Mouse (Mus musculus) forebrain, embryonic 13.5 days (tissue): Measurements from ENCODE around the gene Klf15. TPM values are rescaled to one million over a fixed set of nuclear protein-coding genes. Genes with fewer than 3 reads are reported as not detected.

ENCODE experiments used
- ATAC-seq: fragments of 200-750 bp; cut with Nextera tagmentation; 2 replicates; pipeline ENCODE4 v1.8.0; 2017
- H3K27ac ChIP-seq: fragments of 300-500 bp; sonication (generic); 2 replicates; pipeline ENCODE4 v1.5.1; 2015; ENCODE audit warnings: inconsistent platforms, mild to moderate bottlenecking, moderate library complexity
- H3K27me3 ChIP-seq: fragments of 300-500 bp; sonication (generic); 2 replicates; pipeline ENCODE4 v1.6.1; 2015; ENCODE audit warnings: mild to moderate bottlenecking, inconsistent platforms
- H3K36me3 ChIP-seq: fragments of 300-500 bp; sonication (generic); 2 replicates; pipeline ENCODE4 v1.6.1; 2015; ENCODE audit warnings: mild to moderate bottlenecking, inconsistent platforms; ENCODE audit not compliant: poor library complexity, severe bottlenecking
- H3K4me1 ChIP-seq: fragments of 300-500 bp; sonication (generic); 2 replicates; pipeline ENCODE4 v1.6.1; 2015; ENCODE audit warnings: inconsistent platforms
- H3K4me2 ChIP-seq: fragments of 300-500 bp; sonication (generic); 2 replicates; pipeline ENCODE4 v1.6.1; 2015; ENCODE audit warnings: inconsistent platforms, mild to moderate bottlenecking, moderate library complexity
- H3K4me3 ChIP-seq: fragments of 300-500 bp; sonication (generic); 2 replicates; pipeline ENCODE4 v1.5.1; 2015; ENCODE audit warnings: mild to moderate bottlenecking, inconsistent platforms
- H3K9ac ChIP-seq: fragments of 300-500 bp; sonication (generic); 2 replicates; pipeline ENCODE4 v1.6.1; 2015; ENCODE audit warnings: mild to moderate bottlenecking, inconsistent platforms
- H3K9me3 ChIP-seq: fragments of 300-500 bp; sonication (generic); replicated peaks from 2 replicates; pipeline ENCODE4 v1.6.1; 2016; ENCODE audit warnings: inconsistent platforms
- WGBS: fragments of 180-500 bp; shearing (Covaris S2); methylation state at CpG from one replicate; pipeline ENCODE4 v1.1.7; 2015; 5-methylcytosine and 5-hydroxymethylcytosine counted together
- polyA plus RNA-seq: library from polyadenylated mRNA; unstranded; fragments of >200 nt; fragmentation: Nextera tagmentation; extraction: Ambion mirVana; gene quantifications from 2 replicates; pipeline ENCODE4 v1.2.1, GENCODE M21; 2015

The Klf15 gene
- polyA plus RNA-seq, 1 experiment from 2014 or later, result 7.0 TPM

DNA sequence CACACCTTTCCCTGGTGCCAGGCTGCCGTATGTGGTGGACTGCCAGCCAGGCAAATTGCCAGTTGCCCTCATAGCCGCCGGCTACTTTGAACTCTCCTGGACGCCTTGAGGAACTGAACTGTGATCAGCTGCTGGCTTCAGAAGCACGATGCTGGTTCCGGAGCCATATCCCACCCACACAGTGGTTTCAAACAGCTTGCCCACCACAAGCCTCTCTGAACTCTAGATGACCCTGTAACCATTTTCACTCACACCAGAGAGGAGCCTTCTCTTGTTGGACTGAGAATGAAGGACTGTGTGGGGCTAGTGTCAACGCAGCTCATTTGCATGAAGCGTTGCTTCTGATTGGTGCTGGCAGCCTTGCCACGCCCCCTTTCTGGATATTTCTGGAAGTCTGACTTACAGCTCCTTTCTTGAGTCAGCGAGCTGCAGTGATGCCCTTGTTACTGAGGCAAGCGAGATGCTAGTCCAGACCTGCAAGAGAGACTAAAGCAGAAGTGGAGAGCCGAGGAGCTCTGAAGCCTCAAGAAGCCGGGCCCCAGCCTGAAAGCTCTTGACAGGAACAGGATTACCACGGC is 14.7 kb downstream of the Klf15 start:
- WGBS, result 71% methylated on average over 14 of the region's 14 CpGs
- Histone ChIP-seq H3K4me2 (no peak overlapping the region), H3K9ac (no peak overlapping the region), H3K4me3 (no peak overlapping the region), H3K27ac (no peak overlapping the region), H3K27me3 (no peaks in the 10 kb centered on the region), H3K4me1 (no peaks in the 10 kb centered on the region), H3K36me3 (no peaks in the 10 kb centered on the region), H3K9me3 (no peaks in the 10 kb centered on the region)
- no peak for ATAC-seq

DNA sequence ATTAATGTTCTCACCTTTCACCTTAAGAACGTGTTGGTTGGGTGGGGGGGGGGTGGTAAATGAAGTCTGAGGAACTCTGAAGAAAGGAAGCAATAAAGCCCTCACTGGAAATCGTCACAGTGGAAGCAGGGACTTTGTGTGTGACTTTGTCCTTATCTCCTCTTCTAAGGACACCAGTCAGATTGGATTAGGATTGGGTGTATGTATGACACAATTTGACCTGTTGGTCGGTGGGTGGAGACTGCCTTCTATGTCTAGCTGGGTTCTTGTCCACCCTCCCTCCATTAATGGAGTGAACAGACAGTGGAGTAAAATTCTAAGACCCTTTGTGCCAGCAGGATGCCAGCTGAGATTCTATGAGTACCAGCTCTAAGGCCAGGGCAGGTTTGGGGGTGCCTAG is 21.9 kb downstream of the Klf15 start:
- no peaks in the 10 kb centered on the region for H3K9me3 ChIP-seq
- no peaks in the 10 kb centered on the region for H3K27me3 ChIP-seq
- ATAC-seq, result no peak
- H3K4me2 ChIP-seq, result no peak overlapping the region
- H3K27ac ChIP-seq, result no peak overlapping the region
- H3K4me3 ChIP-seq, result no peak overlapping the region
- 71% methylated on average over 3 of the region's 3 CpGs for WGBS
- no peaks in the 10 kb centered on the region for H3K36me3 ChIP-seq
- H3K9ac ChIP-seq, result no peak overlapping the region
- no peaks in the 10 kb centered on the region for H3K4me1 ChIP-seq

DNA sequence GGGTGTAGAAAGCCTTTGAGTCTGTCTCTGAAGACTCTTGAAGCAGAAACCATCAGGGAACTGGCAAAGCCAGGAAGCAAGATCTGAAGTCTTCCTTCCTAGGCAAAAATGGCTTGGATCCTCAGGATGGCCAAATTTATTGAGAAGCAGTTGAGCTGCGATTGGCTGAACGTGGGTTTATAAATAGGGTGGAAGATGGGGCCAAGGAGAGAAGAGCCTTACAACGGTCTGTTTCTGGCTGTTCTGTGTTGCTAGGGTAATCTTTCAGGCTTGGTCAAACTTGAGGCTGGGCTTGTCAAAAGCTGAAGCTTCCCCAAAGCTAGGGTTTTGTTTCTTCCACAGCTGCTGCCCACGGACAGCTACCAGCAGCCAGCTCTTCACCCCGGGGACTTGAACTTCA is 22.5 kb downstream of the Klf15 start:
- Histone ChIP-seq H3K4me2 (no peak overlapping the region), H3K27ac (no peak overlapping the region), H3K36me3 (no peaks in the 10 kb centered on the region), H3K4me1 (no peaks in the 10 kb centered on the region), H3K9me3 (no peaks in the 10 kb centered on the region), H3K4me3 (no peak overlapping the region), H3K9ac (no peak overlapping the region), H3K27me3 (no peaks in the 10 kb centered on the region)
- ATAC-seq, result no peak
- WGBS, result 90% methylated on average over 5 of the region's 5 CpGs

DNA sequence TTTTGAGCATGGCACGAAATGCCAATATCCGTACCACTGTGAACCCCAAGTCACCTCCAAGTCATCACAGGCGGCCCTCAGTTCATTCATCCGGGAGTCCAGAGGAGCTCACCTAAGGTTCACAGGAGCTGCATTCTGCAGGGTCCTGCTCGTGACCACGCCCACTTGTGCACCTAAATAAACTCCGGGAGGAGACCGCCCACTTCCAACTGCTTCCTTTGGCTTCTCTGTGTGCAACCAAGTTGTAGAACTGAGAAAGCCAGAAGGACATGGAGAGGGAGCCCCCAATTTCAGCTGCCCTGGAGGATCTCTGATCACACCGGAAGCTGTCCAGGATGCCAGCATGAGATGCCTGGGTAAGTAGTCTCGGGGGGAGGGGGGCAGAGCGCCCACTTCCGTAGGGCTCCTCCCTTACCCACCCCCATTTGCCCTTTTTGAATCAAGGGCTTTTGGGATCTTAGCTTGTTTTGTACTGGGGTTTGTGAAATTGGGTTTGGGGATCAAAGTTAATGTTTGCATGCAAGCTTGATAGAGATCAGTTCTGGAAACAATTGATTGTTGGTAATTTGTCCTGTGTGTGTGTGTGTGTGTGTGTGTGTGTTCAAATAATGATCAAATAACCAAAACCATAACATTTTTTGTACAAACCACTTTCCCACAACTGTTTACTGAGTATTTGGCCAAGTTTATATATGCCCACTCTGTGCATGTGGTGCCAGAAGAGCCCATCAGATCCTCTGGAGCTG is 24.0 kb downstream of the Klf15 start, which contains the start of gene Aldh1l1:
Aldh1l1 (plus strand) TSS at position 252 of the 746 bp plus-strand sequence.
- Histone ChIP-seq H3K4me1 (no peaks in the 10 kb centered on the region), H3K27ac (no peak within 1 kb of the TSS), H3K9me3 (no peaks in the 10 kb centered on the region), H3K27me3 (no peaks in the 10 kb centered on the region), H3K4me2 (no peak within 1 kb of the TSS), H3K9ac (no peak within 1 kb of the TSS), H3K4me3 (no peak within 1 kb of the TSS), H3K36me3 (no peaks in the 10 kb centered on the region)
- no peak for ATAC-seq
- WGBS, result 85% methylated on average over 12 of the region's 12 CpGs

DNA sequence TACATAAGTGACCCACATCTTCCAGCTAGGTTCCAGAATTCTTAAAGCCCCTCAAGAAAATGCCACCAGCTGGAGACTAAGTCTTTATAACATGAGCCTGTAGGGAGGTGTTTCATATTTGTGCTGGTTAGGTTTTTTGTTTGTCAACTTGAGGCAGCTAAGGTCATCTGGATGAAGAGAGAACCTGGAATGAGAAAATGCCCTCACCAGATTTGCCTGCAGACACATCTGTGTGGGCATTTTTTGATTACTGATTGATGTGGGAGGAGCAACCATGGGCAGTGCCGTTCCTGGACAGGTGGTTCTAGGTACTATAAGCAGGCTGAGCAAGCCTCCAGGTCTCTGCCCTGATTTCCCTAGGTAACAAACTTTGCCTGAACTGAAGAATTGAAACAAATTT is 25.2 kb downstream of the Klf15 start:
- Histone ChIP-seq H3K4me2 (no peak overlapping the region), H3K4me1 (no peaks in the 10 kb centered on the region), H3K27me3 (no peaks in the 10 kb centered on the region), H3K9me3 (no peaks in the 10 kb centered on the region), H3K27ac (no peak overlapping the region), H3K9ac (no peak overlapping the region), H3K4me3 (no peak overlapping the region), H3K36me3 (no peaks in the 10 kb centered on the region)
- ATAC-seq, result no peak
- WGBS, result 94% methylated on average over 1 of the region's 1 CpGs

DNA sequence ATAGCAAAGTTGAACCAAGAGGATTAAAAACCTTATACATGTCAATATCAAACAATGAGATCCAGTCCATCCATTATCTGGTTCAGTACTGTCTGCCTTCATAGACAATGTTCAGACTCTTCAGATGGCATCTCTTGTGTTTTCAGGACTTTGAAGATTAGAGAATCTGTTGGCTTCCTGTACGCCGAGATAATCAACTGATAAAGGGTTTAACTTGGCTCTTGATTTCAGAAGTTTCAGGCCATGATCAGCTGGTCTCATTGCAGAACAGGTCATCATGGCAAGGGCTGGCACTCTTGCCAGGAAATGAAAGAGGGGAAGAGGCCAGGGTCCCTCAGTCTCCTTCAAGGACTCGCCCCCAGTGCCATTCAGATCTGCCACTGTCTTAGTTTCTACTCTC is 27.2 kb downstream of the Klf15 start:
- no peaks in the 10 kb centered on the region for H3K36me3 ChIP-seq
- no peak overlapping the region for H3K4me2 ChIP-seq
- no peaks in the 10 kb centered on the region for H3K27me3 ChIP-seq
- no peaks in the 10 kb centered on the region for H3K9me3 ChIP-seq
- 92% methylated on average over 3 of the region's 3 CpGs for WGBS
- H3K4me3 ChIP-seq, result no peak overlapping the region
- H3K9ac ChIP-seq, result no peak overlapping the region
- ATAC-seq, result no peak
- no peaks in the 10 kb centered on the region for H3K4me1 ChIP-seq
- no peak overlapping the region for H3K27ac ChIP-seq

DNA sequence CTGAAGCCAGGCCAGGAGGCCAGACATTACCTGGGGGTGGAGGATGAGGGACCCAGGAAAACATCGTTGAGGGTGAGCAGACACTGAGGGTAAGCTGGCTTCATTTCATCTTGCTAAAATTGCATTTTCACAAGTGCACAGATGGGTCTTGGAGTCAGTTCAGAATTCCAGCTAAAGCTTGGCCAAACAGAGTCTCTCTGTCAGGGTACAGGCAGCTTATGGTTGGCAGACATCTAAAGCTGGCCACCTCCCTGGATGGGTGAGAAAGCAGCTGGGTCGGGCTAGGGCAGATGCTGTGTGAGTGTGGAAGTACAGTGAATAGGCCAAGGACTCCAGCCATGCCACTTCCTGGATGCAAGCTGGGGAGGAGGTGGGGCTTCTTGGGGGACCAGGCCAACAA is 28.6 kb downstream of the Klf15 start:
- H3K9me3 ChIP-seq, result no peaks in the 10 kb centered on the region
- H3K4me2 ChIP-seq, result no peak overlapping the region
- H3K4me1 ChIP-seq, result peaks cover 9% of the 10 kb centered on the region
- no peaks in the 10 kb centered on the region for H3K36me3 ChIP-seq
- no peak overlapping the region for H3K9ac ChIP-seq
- no peak overlapping the region for H3K4me3 ChIP-seq
- H3K27ac ChIP-seq, result 0 out of 2 replicates have a peak overlapping the region, but pooled peaks have one; percentile 6
- no peaks in the 10 kb centered on the region for H3K27me3 ChIP-seq
- peak; percentile 69 for ATAC-seq
- 84% methylated on average over 2 of the region's 2 CpGs for WGBS

DNA sequence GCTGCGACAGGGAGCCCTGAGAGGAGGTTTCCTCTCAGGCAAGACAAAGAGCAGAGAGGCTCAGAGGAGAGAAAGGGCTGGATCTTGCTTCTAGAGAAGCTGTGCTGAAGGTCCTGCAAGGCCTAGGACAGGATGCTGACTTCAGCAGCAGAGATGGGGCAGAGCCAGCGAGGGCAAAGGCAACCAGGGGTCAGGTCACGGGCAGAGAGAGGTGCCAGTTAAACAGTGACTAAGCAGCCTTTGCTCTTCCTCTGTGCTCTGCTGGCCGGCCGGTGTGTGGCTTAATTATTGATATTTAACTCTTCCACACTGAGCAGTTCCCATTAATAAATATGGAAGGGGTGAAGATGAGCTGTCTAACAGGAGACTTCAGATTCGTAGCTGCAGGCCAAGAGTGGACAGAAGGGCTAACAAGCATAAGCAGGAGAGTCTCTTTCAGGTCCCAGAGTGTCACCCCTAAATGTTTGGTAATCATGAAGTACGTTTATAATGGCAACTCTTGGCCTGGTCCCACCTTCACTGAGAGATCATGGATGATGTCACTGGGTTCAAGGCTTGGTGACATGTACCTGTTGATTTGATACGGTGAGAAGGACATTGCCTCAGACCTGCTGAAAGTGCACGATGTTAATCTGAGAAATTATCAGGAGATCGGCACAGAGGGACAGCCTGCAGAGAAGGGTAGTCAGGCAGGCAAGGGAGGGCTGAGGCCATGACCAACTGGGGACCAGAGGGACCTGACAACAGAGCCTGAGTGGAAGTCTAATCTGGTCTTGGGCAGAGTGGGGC is 29.8 kb downstream of the Klf15 start:
- H3K36me3 ChIP-seq, result no peaks in the 10 kb centered on the region
- no peaks in the 10 kb centered on the region for H3K27me3 ChIP-seq
- no peak for ATAC-seq
- no peak overlapping the region for H3K4me3 ChIP-seq
- H3K9ac ChIP-seq, result no peak overlapping the region
- H3K9me3 ChIP-seq, result no peaks in the 10 kb centered on the region
- H3K27ac ChIP-seq, result no peak overlapping the region
- H3K4me2 ChIP-seq, result no peak overlapping the region
- WGBS, result 86% methylated on average over 10 of the region's 10 CpGs
- H3K4me1 ChIP-seq, result peaks cover 9% of the 10 kb centered on the region

DNA sequence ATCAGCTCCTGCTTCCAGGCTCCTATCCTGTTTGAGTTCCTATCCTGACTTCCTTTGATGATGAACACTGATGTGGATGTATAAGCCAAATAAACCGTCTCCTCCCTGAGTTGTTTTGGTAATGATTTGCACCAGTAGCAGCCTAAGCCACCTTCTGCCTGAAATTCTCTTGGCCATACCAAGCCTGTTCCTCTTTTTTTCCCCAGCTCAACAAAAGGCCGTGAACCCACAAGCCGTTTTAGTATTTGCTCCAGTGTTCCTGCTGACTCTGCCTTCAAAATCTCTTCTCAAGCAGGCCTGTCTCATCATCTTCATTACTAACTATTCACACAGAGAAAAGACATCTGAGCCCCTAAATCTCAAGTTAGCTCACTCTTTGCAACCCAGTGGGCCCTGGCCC is 31.8 kb downstream of the Klf15 start:
- Histone ChIP-seq H3K4me1 (peaks cover 12% of the 10 kb centered on the region), H3K27ac (no peak overlapping the region), H3K27me3 (no peaks in the 10 kb centered on the region), H3K36me3 (no peaks in the 10 kb centered on the region), H3K9me3 (no peaks in the 10 kb centered on the region), H3K4me3 (no peak overlapping the region), H3K4me2 (no peak overlapping the region), H3K9ac (no peak overlapping the region)
- no peak for ATAC-seq
- WGBS, result 78% methylated on average over 3 of the region's 3 CpGs

DNA sequence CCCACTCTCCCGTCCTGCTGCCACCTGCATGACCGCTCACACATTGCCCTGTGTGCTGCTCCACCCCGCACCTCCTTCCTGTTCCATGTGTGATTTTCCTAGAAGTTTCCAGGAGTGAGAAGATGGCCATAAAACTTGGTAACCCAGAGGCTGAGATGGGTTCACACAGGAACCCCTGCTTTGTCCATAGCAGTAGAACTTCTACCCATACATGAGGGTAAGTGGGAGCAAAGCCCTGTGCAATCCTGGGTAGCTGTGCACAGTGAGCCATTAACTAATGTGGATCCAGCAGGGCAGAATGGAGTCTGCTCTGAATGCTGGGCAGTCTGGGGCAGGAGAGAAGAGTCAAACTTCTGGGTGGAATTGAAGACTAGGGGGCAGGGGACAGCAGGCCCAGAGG is 32.2 kb downstream of the Klf15 start:
- Histone ChIP-seq H3K9me3 (no peaks in the 10 kb centered on the region), H3K4me1 (peaks cover 16% of the 10 kb centered on the region), H3K9ac (no peak overlapping the region), H3K4me3 (no peak overlapping the region), H3K27me3 (no peaks in the 10 kb centered on the region), H3K4me2 (no peak overlapping the region), H3K27ac (no peak overlapping the region), H3K36me3 (no peaks in the 10 kb centered on the region)
- ATAC-seq, result no peak
- WGBS, result 90% methylated on average over 3 of the region's 3 CpGs

DNA sequence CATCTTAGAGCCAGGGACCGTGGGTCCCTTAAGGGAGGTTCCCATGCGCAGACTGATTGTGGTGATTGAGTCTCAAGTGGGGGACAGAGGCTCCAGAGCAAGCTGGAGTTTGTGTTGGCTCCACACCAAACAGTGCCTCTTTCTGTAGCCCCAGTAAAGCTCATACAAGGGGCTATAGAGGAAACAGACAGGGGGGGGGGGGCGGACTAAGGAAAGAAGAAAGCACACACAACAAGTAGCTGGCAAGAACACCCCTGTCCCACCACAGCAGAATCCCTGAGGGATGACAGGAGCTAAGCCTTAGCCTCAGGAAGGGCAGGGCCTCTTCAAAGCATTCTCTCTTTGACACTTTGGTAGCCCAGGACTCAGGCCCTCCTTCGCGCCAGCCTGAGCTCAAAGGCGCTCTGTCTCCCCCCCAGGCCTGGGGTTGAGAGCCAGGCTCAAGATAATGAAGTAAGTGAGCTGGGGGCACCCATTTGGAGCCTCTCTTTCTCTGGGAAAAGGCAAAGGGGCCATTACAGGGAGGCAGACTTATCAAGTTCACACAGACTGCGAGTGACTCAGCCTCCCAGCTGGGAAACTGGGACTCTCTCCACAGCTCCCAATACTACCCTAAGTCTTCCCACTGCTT is 33.0 kb downstream of the Klf15 start:
- Histone ChIP-seq H3K27ac (0 out of 2 replicates have a peak overlapping the region, but pooled peaks have one; percentile 25), H3K9ac (no peak overlapping the region), H3K4me2 (no peak overlapping the region), H3K27me3 (no peaks in the 10 kb centered on the region), H3K36me3 (no peaks in the 10 kb centered on the region), H3K4me3 (no peak overlapping the region), H3K4me1 (peaks cover 17% of the 10 kb centered on the region), H3K9me3 (no peaks in the 10 kb centered on the region)
- ATAC-seq, result peak; percentile 75
- 47% methylated on average over 6 of the region's 7 CpGs for WGBS

DNA sequence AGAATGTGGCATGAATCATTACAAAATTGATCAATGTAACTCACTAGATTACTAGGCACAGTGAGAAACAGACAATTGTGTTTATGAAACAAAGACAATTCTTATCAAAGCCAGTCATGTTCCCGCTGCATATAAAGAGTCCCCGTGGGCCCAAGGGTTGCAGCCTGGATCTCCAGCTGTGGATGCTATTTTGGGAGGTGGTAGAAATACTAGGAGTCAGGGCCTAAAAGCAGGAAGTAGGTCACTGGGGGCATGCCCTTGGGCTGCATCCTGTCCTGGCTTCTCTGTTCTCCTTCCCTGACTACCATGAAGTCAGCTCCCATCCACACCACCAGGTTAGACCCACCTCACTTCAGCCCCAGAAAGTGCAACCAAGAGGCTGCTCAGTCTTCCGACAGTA is 33.8 kb downstream of the Klf15 start:
- H3K27me3 ChIP-seq, result no peaks in the 10 kb centered on the region

More for the DNA sequence above, 33.8 kb downstream of the Klf15 start:
- Histone ChIP-seq H3K27ac (no peak overlapping the region), H3K9ac (no peak overlapping the region), H3K36me3 (no peaks in the 10 kb centered on the region), H3K4me1 (peaks cover 17% of the 10 kb centered on the region), H3K9me3 (no peaks in the 10 kb centered on the region), H3K4me3 (no peak overlapping the region), H3K4me2 (no peak overlapping the region)
- WGBS, result 67% methylated on average over 3 of the region's 3 CpGs
- no peak for ATAC-seq
